Mouse (Mus musculus) neural tube, embryonic 11.5 days (tissue): ENCODE measurements around the gene Coq4. TPM values are rescaled to one million over a fixed set of nuclear protein-coding genes. Genes with fewer than 3 reads are reported as not detected.

ENCODE experiments used
- ATAC-seq: fragments of 200-750 bp; cut with Nextera tagmentation; 2 replicates; pipeline ENCODE4 v1.8.0; 2017; ENCODE audit warnings: moderate number of reproducible peaks, mild to moderate bottlenecking, moderate TSS enrichment, moderate library complexity; ENCODE audit not compliant: insufficient read depth, low FRiP score, low TSS enrichment
- DNase-seq: peaks from one replicate; pipeline ENCODE4 v3.0.0-alpha.2; 2015; ENCODE audit warnings: low spot score
- H3K27ac ChIP-seq: fragments of 300-500 bp; sonication (generic); 2 replicates; pipeline ENCODE4 v1.5.1; 2014; ENCODE audit warnings: low read depth, mild to moderate bottlenecking, low read length
- H3K27me3 ChIP-seq: fragments of 300-500 bp; sonication (generic); 2 replicates; pipeline ENCODE4 v1.6.1; 2014; ENCODE audit warnings: mild to moderate bottlenecking, low read length, mixed read lengths; ENCODE audit not compliant: control insufficient read depth, insufficient read depth
- H3K36me3 ChIP-seq: fragments of 300-500 bp; sonication (generic); 2 replicates; pipeline ENCODE4 v1.6.1; 2014; ENCODE audit warnings: mild to moderate bottlenecking, low read length, moderate library complexity, mixed read lengths; ENCODE audit not compliant: control insufficient read depth, insufficient read depth
- H3K4me1 ChIP-seq: fragments of 300-500 bp; sonication (generic); 2 replicates; pipeline ENCODE4 v1.6.1; 2014; ENCODE audit warnings: low read length, mixed read lengths; ENCODE audit not compliant: control insufficient read depth, insufficient read depth
- H3K4me2 ChIP-seq: fragments of 300-500 bp; sonication (generic); 2 replicates; pipeline ENCODE4 v1.6.1; 2014; ENCODE audit warnings: low read depth, mild to moderate bottlenecking, moderate library complexity
- H3K4me3 ChIP-seq: fragments of 300-500 bp; sonication (generic); 2 replicates; pipeline ENCODE4 v1.5.1; 2014; ENCODE audit warnings: low read depth, low read length
- H3K9ac ChIP-seq: fragments of 300-500 bp; sonication (generic); 2 replicates; pipeline ENCODE4 v1.6.1; 2014; ENCODE audit warnings: mild to moderate bottlenecking, low read length
- H3K9me3 ChIP-seq: fragments of 300-500 bp; sonication (generic); 2 replicates; pipeline ENCODE4 v1.6.1; 2016; ENCODE audit warnings: low read length; ENCODE audit not compliant: control insufficient read depth
- WGBS: fragments of 180-500 bp; shearing (Covaris S2); extraction: QIAGEN DNeasy Blood & Tissue Kit; methylation state at CpG from one replicate; pipeline ENCODE4 v1.1.7; 2014; 5-methylcytosine and 5-hydroxymethylcytosine counted together
- polyA plus RNA-seq: library from polyadenylated mRNA; unstranded; fragments of >200 nt; fragmentation: Nextera tagmentation; extraction: Ambion mirVana; gene quantifications from 2 replicates; pipeline ENCODE4 v1.2.1, GENCODE M21; 2014

The Coq4 gene
- polyA plus RNA-seq, 1 experiment from 2014 or later = 46.6 TPM

DNA sequence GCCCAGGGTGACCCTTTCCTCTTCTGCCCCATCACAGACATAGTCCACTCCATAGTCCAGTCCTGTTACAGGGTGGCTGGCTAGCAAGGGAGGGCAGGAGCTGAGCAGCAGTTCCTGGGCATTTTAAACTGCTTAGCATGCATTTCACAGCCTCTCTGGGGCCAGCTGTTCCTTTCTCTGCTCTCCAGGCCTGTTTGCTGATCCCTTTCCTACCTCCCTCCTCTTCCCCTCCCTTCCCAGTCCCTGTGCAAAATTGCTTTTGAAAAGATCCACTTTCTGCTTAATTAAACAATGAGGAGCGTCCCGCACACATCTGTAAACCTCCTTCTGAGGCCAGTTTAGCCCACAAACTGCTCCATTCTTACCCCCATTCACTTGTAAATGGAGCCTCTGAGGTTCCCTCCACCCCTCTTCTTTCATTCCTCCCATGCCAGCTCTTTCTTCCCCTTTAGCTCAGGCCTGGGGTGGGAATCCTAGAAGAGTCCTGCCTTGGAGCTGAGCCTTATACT, 48.2 kb downstream of the Coq4 start:
- DNase-seq (peak; percentile 67), ATAC-seq (peak; percentile 46)
- H3K4me2 ChIP-seq = no peak overlapping the region
- peaks cover 31% of the 10 kb centered on the region for H3K4me1 ChIP-seq
- 11% methylated on average over 2 of the region's 2 CpGs for WGBS
- no peak overlapping the region for H3K4me3 ChIP-seq
- H3K27me3 ChIP-seq = no peaks in the 10 kb centered on the region
- H3K9ac ChIP-seq = peak overlapping the region; percentile 31; the same call in 1 of the 2 replicates
- no peaks in the 10 kb centered on the region for H3K9me3 ChIP-seq
- H3K27ac ChIP-seq = peak overlapping the region; percentile 85
- H3K36me3 ChIP-seq = peaks cover 4% of the 10 kb centered on the region; the same call in 1 of the 2 replicates

DNA sequence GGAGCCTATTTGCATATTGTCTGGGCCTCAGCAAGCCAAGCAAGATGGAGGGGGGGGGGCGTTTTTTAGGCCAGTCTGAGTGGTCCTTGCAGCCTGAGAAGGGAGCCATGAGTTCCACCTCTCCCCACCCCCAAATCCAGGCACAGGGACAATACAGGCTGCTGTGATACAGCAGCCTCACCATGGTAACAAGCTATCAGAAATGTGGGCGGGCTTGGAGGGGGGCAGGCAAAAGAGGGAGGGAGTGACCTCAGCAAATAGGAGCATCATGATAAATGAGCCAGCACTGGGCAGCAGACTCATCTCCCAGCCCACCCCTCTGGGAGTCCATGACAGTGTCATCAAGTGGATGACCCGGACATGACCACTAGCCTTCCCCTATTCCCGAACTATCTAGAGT, 52.2 kb downstream of the Coq4 start:
- 23% methylated on average over 4 of the region's 4 CpGs for WGBS
- Histone ChIP-seq H3K27ac (peak overlapping the region; percentile 84), H3K4me1 (peaks cover 47% of the 10 kb centered on the region), H3K4me3 (no peak overlapping the region), H3K36me3 (no peaks in the 10 kb centered on the region; the same call in 1 of the 2 replicates), H3K9ac (no peak overlapping the region; the same call in 1 of the 2 replicates), H3K4me2 (no peak overlapping the region), H3K27me3 (peaks cover 4% of the 10 kb centered on the region; the same call in 1 of the 2 replicates), H3K9me3 (no peaks in the 10 kb centered on the region)
- ATAC-seq = peak; percentile 70
- peak; percentile 85 for DNase-seq

DNA sequence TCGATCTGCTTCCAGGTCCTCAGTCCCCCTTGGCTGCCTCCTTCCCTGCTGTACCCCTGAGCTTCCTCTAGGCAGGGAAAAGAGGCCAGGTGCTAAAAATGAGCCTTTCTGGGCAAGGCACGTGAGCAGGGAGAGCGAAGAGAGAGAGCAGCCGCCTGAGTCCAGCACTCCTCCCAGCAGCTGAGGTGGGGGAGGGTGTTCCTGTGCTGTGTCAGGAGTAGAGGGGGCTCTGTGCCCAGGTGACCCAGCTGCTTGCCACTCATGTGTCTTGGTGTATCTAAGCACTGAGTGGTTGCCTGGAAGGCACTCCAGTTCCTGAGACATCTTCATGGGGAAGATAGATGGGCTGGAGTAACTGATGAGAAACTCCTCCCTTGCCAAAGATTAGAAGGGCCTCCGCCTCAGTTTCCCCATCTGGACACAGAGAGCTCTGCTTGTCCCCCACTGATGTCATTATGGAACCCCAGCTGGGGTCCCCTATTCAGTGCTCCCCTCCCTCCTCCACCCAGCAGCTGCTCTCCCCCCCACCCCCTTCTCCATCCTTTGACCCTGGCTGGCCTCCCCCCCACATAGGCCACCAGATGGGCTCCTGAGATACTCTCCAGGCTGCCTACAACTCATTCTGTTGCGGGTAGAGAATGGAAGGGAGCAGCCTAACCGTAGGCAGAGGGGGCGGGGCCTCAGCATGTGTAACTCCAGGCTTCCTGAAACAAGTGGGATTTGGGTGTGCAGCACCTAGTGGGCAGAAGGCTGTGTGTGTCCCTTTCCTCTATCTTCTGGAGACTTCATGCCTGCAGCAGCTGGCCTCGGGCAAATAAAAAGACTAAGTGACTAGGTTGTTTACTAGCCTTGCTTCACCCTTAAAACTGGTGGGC, 56.2 kb downstream of the Coq4 start:
- DNase-seq (peak; percentile 80), ATAC-seq (peak; percentile 46)
- peaks cover 49% of the 10 kb centered on the region for H3K4me1 ChIP-seq
- H3K27ac ChIP-seq = peak overlapping the region; percentile 99
- H3K9me3 ChIP-seq = no peaks in the 10 kb centered on the region
- peaks cover 16% of the 10 kb centered on the region for H3K27me3 ChIP-seq
- H3K4me2 ChIP-seq = peak overlapping the region; percentile 81
- H3K9ac ChIP-seq = peak overlapping the region; percentile 99
- WGBS = 34% methylated on average over 9 of the region's 9 CpGs
- H3K36me3 ChIP-seq = no peaks in the 10 kb centered on the region
- H3K4me3 ChIP-seq = peak overlapping the region; percentile 90

DNA sequence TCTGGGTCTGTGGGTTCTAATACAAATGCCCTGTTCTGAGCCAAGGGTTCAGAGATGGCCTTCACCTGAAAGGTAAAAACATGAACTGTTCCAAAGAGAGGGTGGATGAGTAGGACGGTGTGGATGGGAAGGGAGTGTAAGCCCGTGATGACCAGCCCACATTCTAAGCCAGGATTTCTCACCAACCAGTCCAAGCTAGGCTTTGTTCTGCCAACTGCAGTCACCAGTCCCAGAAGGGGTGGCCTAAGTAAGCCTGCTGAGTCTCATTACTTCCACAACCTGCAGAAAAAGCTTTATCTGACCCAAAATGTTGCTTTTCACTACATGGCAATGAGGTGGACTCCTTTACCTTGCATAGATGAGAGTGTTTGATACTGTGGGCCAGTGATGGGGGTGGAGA, 56.8 kb downstream of the Coq4 start:
- Histone ChIP-seq H3K36me3 (no peaks in the 10 kb centered on the region), H3K9me3 (no peaks in the 10 kb centered on the region)
- no peak for ATAC-seq

DNA sequence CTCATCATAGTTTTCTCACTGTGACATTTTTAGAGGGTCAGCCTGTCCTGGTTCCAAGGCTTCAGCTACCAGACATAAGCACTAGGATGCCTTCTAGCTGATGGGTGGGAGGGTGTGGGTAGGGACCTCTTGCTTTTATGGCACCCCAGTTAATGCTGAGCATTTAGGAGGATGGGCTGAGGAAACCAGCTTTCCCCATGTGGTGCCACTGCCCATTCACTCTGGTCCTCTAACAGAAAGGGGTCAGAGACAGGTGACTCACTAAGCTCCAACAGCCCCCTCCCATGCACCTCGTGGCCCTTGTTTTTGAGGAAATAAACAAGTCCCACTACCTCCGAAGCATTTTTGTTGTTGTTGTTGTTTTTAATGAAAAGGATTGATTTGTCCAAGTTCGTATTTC, 57.4 kb downstream of the Coq4 start:
- H3K36me3 ChIP-seq = no peaks in the 10 kb centered on the region
- ATAC-seq (no peak), DNase-seq (no peak)
- 1% methylated on average over 3 of the region's 3 CpGs for WGBS
- H3K9me3 ChIP-seq = no peaks in the 10 kb centered on the region
- H3K4me1 ChIP-seq = peaks cover 49% of the 10 kb centered on the region
- peak overlapping the region; percentile 99 for H3K9ac ChIP-seq
- H3K4me3 ChIP-seq = peak overlapping the region; percentile 90
- H3K27ac ChIP-seq = peak overlapping the region; percentile 99
- H3K4me2 ChIP-seq = peak overlapping the region; percentile 81
- peaks cover 16% of the 10 kb centered on the region for H3K27me3 ChIP-seq

More for the DNA sequence above, 56.8 kb downstream of the Coq4 start:
- Histone ChIP-seq H3K4me3 (peak overlapping the region; percentile 90), H3K9ac (peak overlapping the region; percentile 99), H3K4me1 (peaks cover 44% of the 10 kb centered on the region), H3K27ac (peak overlapping the region; percentile 99), H3K27me3 (peaks cover 16% of the 10 kb centered on the region), H3K4me2 (peak overlapping the region; percentile 81)
- no peak for DNase-seq
- WGBS = 39% methylated on average over 2 of the region's 2 CpGs

DNA sequence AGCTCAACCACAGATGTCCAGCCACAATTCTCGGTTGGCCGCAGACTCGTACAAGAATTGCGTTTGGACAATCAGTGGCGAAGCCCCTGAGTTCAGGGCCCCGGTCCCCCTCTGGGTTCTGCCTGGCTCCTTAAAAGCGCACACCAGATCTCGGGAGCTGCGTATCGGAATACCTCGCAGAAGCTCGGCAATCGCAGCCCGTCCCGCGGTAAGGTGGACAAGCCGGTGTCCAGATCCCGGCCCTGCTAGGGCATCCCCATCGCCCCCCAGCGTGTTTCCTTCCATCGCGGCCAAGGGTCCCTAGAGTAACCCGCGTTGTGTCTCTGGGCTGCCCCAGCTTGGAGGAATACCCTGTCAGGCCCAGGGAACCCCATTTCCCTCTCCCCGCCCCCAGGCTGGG, 58.3 kb downstream of the Coq4 start:
- H3K27ac ChIP-seq = peak overlapping the region; percentile 99

DNA sequence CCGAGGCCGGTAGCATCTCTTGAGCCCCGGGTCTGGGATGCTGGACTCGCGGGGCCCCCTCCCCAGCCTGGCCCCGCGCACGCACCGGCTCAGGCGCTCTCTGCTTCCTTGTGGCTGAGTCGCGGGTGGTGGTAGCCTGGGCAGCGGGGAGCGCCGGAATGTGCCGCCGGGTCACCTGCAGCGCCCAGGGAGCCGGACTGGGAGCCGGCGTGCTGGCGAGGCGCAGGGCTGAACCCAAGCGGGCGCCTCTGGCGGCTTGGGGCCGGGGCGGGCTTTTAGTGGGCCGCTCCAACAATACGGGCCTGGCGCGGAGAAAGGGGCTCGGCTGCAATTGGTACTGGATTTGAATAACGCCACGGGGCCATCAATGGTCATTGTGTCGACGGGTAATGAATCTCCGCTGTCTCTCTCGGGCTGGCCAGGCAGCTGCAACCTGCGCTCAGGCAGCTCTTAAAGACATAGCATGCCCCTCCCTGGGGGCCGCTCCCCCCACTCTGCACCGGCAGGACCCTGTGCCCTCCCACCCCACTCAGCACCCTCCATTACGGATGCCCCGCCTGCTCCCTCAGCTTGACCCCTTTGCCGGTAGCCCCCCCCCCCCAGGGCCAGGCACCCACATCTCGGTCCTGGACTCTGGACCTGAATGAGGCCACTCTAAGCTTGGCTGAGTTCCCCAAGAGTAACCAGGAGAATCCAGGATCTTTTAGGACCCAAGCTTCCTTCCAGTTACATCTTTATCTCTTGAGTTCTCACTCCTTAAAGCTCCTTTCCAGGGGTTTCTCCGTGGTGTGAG, 59.0 kb downstream of the Coq4 start:
- Histone ChIP-seq H3K4me2 (peak overlapping the region; percentile 81), H3K4me3 (peak overlapping the region; percentile 90), H3K27me3 (peaks cover 16% of the 10 kb centered on the region), H3K4me1 (peaks cover 50% of the 10 kb centered on the region), H3K9me3 (no peaks in the 10 kb centered on the region), H3K9ac (peak overlapping the region; percentile 99), H3K36me3 (no peaks in the 10 kb centered on the region), H3K27ac (peak overlapping the region; percentile 99)
- 2% methylated on average over 45 of the region's 47 CpGs for WGBS
- ATAC-seq (peak; percentile 67), DNase-seq (peak; percentile 88)

More for the DNA sequence above, 58.3 kb downstream of the Coq4 start:
- Histone ChIP-seq H3K36me3 (no peaks in the 10 kb centered on the region), H3K4me3 (peak overlapping the region; percentile 90), H3K27me3 (peaks cover 16% of the 10 kb centered on the region), H3K9ac (peak overlapping the region; percentile 99), H3K4me1 (peaks cover 50% of the 10 kb centered on the region), H3K9me3 (no peaks in the 10 kb centered on the region), H3K4me2 (peak overlapping the region; percentile 81)
- peak; percentile 51 for DNase-seq
- ATAC-seq = no peak
- 1% methylated on average over 25 of the region's 25 CpGs for WGBS

DNA sequence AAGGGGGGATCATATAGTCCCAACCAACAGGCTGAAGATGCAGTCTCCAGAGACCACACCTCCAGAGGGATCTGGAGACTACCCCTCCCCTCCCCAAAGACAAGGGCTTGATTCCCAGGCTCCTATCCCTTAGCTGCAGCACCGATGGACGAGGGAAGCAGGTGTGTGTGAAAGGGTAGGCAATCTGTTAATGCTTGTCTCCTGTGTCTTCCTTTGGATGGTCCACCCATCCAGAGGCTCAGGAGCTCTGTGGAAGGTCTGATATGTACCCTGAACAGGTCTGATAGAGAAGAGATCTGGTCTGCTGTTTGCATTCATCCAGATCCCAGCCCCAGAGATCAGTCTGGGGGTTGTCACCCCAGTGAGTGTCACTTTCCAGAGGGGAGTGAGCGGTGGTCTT, 59.6 kb downstream of the Coq4 start:
- Histone ChIP-seq H3K4me1 (peaks cover 50% of the 10 kb centered on the region), H3K9me3 (no peaks in the 10 kb centered on the region), H3K36me3 (no peaks in the 10 kb centered on the region), H3K4me3 (peak overlapping the region; percentile 90), H3K4me2 (peak overlapping the region; percentile 81), H3K9ac (peak overlapping the region; percentile 99), H3K27me3 (peaks cover 16% of the 10 kb centered on the region), H3K27ac (peak overlapping the region; percentile 99)
- DNase-seq (no peak), ATAC-seq (no peak)
- 19% methylated on average over 3 of the region's 3 CpGs for WGBS
